Mouse (Mus musculus): ENCODE measurements around the gene Fbp2.

- TF ChIP-seq CTCF (IDR thresholded peaks at IDR 0.05; ENCODE audit: low read depth), result peak; percentile 33; the same call in 1 of the 2 replicates
- TF ChIP-seq EP300 (optimal IDR thresholded peaks at IDR 0.05), result no peak
Measured at GRCm38 (mm10) chr13:62860068-62860467, 1.8 kb upstream of the Fbp2 start.

Measured in stomach, postnatal 0 days (tissue).